Mouse (Mus musculus) stomach, postnatal 0 days (tissue): ENCODE measurements around the gene Gm12253. TPM values are rescaled to one million over a fixed set of nuclear protein-coding genes. Genes with fewer than 3 reads are reported as not detected.

Source experiments
- ATAC-seq: fragments of 200-750 bp; cut with Nextera tagmentation; 2 replicates; pipeline ENCODE4 v1.8.0; 2017; ENCODE audit not compliant: low FRiP score, low TSS enrichment
- DNase-seq: peaks from one replicate; pipeline ENCODE4 v3.0.0-alpha.2; 2016; ENCODE audit warnings: low spot score
- H3K27ac ChIP-seq: fragments of 300-500 bp; sonication (generic); replicated peaks from 2 replicates; pipeline ENCODE4 v1.5.1; 2014; ENCODE audit warnings: mild to moderate bottlenecking, control low read depth
- H3K27me3 ChIP-seq: fragments of 300-500 bp; sonication (generic); 2 replicates; pipeline ENCODE4 v1.6.1; 2014; ENCODE audit warnings: low read length; ENCODE audit not compliant: control insufficient read depth, insufficient read depth
- H3K36me3 ChIP-seq: fragments of 300-500 bp; sonication (generic); 2 replicates; pipeline ENCODE4 v1.6.1; 2014; ENCODE audit warnings: low read length, mixed read lengths; ENCODE audit not compliant: control insufficient read depth, insufficient read depth
- H3K4me1 ChIP-seq: fragments of 300-500 bp; sonication (generic); replicated peaks from 2 replicates; pipeline ENCODE4 v1.6.1; 2014; ENCODE audit warnings: antibody characterized with exemption; ENCODE audit not compliant: control insufficient read depth, insufficient read depth
- H3K4me2 ChIP-seq: fragments of 300-500 bp; sonication (generic); replicated peaks from 2 replicates; pipeline ENCODE4 v1.6.1; 2014; ENCODE audit warnings: low read depth, mild to moderate bottlenecking, control low read depth, moderate library complexity
- H3K4me3 ChIP-seq: fragments of 300-500 bp; sonication (generic); 2 replicates; pipeline ENCODE4 v1.5.1; 2014; ENCODE audit warnings: low read depth, low read length, control low read depth
- H3K9ac ChIP-seq: fragments of 300-500 bp; sonication (generic); 2 replicates; pipeline ENCODE4 v1.6.1; 2014; ENCODE audit warnings: mild to moderate bottlenecking, low read length, control low read depth, mixed read lengths
- H3K9me3 ChIP-seq: fragments of 300-500 bp; sonication (generic); 2 replicates; pipeline ENCODE4 v1.6.1; 2016; ENCODE audit warnings: low read length; ENCODE audit not compliant: control insufficient read depth
- CTCF ChIP-seq: IDR thresholded peaks from 2 replicates; pipeline ENCODE4 v1.5.1; 2016; ENCODE audit warnings: antibody characterized with exemption, low read depth, mild to moderate bottlenecking, moderate library complexity
- EP300 ChIP-seq: optimal IDR thresholded peaks from 2 replicates; pipeline ENCODE3; 2016; ENCODE audit warnings: antibody characterized with exemption
- WGBS: fragments of 180-500 bp; shearing (Covaris S2); extraction: QIAGEN DNeasy Blood & Tissue Kit; methylation state at CpG from one replicate; pipeline ENCODE4 v1.1.7; 2014; 5-methylcytosine and 5-hydroxymethylcytosine counted together
- polyA plus RNA-seq: library from polyadenylated mRNA; unstranded; fragments of >200 nt; fragmentation: Nextera tagmentation; extraction: Ambion mirVana; gene quantifications from 2 replicates; pipeline ENCODE4 v1.2.1, GENCODE M21; 2015

The Gm12253 gene
- polyA plus RNA-seq: not detected in 2 replicates

- Histone ChIP-seq H3K9me3 (no peaks in the 10 kb centered on the region), H3K36me3 (no peaks in the 10 kb centered on the region), H3K4me3 (no peak within 1 kb of the TSS), H3K27ac (no peak within 1 kb of the TSS), H3K27me3 (no peaks in the 10 kb centered on the region), H3K4me1 (no peaks in the 10 kb centered on the region), H3K4me2 (no peak within 1 kb of the TSS), H3K9ac (no peak within 1 kb of the TSS)
- no peak for ATAC-seq
- TF ChIP-seq CTCF (no peak), EP300 (no peak)
- DNase-seq: no peak
- WGBS: 82% methylated on average over 3 of the region's 3 CpGs
Observed at GRCm38 (mm10) chr11:58432259-58432658, at the start of gene Gm12253. Gene Gm12253 (plus strand): TSS chr11:58432559.

GRCm38 (mm10) chr11:58399985-58400645 lies 32.2 kb upstream of the Gm12253 start:
- Histone ChIP-seq H3K4me1 (no peaks in the 10 kb centered on the region), H3K9ac (no peak overlapping the region), H3K36me3 (no peaks in the 10 kb centered on the region), H3K4me3 (no peak overlapping the region), H3K27ac (no peak overlapping the region), H3K27me3 (no peaks in the 10 kb centered on the region), H3K9me3 (no peaks in the 10 kb centered on the region), H3K4me2 (no peak overlapping the region)
- WGBS: 61% methylated on average over 6 of the region's 6 CpGs
- no peak for ATAC-seq
- DNase-seq: no peak
- TF ChIP-seq CTCF (no peak), EP300 (no peak)

DNA sequence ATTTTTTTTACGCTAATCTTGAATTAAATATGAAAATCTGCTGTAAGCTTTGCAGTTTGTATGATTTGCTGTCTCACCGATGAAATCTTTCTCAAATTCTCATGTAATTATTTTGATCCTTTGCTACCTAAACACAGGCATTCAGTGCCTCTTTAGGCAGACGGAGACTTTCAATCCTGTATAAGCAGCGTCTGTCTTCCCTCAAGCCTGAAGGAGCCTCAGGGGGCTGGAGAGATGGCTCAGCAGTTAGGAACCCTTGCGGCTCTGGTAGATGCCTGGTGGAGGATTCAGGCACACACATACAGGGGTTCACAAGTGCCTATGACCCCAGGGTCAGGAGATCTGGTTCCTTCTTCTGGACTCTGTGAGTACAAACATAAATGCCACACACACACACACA lies 31.7 kb upstream of the Gm12253 start:
- TF ChIP-seq CTCF: no peak
- TF ChIP-seq EP300: no peak
- no peak overlapping the region for H3K4me2 ChIP-seq
- H3K9ac ChIP-seq: no peak overlapping the region
- no peaks in the 10 kb centered on the region for H3K9me3 ChIP-seq
- H3K4me3 ChIP-seq: no peak overlapping the region
- no peak for DNase-seq
- ATAC-seq: no peak
- no peaks in the 10 kb centered on the region for H3K36me3 ChIP-seq
- WGBS: 60% methylated on average over 5 of the region's 5 CpGs
- H3K27ac ChIP-seq: no peak overlapping the region
- H3K4me1 ChIP-seq: no peaks in the 10 kb centered on the region
- no peaks in the 10 kb centered on the region for H3K27me3 ChIP-seq

DNA sequence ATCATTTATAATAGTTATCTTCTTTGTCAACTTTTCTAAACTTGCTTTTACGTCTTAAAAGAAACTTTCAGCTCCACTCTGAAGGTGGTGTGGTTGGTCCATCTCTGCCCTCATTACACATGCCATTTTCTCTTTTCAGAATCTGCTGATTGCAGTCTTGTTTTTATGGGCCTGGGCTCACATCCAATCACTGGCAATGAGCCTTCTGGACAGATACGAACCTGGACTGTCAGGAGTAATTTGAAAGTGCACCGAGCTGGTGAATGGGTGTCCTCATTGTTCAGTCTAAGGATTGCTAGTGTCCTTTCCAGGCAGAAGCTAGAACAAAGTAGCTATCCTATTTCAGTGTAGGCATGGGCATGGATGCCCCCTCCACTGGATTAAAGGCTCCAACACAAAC lies 24.3 kb upstream of the Gm12253 start:
- ATAC-seq (no peak), DNase-seq (no peak)
- TF ChIP-seq CTCF (no peak), EP300 (no peak)
- Histone ChIP-seq H3K27ac (no peak overlapping the region), H3K4me1 (no peaks in the 10 kb centered on the region), H3K4me2 (no peak overlapping the region), H3K9ac (no peak overlapping the region), H3K4me3 (no peak overlapping the region), H3K27me3 (no peaks in the 10 kb centered on the region), H3K9me3 (no peaks in the 10 kb centered on the region), H3K36me3 (no peaks in the 10 kb centered on the region)
- 51% methylated on average over 3 of the region's 3 CpGs for WGBS

GRCm38 (mm10) chr11:58418336-58418735 lies 14.0 kb upstream of the Gm12253 start:
- WGBS: 29% methylated on average over 3 of the region's 3 CpGs
- TF ChIP-seq EP300 (no peak), CTCF (no peak)
- Histone ChIP-seq H3K4me2 (no peak overlapping the region), H3K36me3 (no peaks in the 10 kb centered on the region), H3K9ac (no peak overlapping the region), H3K9me3 (no peaks in the 10 kb centered on the region), H3K4me3 (no peak overlapping the region), H3K27ac (peak overlapping the region; percentile 41), H3K27me3 (no peaks in the 10 kb centered on the region), H3K4me1 (0 out of 2 replicates have a peak, but pooled peaks cover 3% of the 10 kb centered on the region)
- DNase-seq (no peak), ATAC-seq (peak; percentile 51; the same call in 1 of the 2 replicates)

GRCm38 (mm10) chr11:58420815-58421214 lies 11.5 kb upstream of the Gm12253 start, which contains the start of gene 1810065E05Rik:
Gene 1810065E05Rik (plus strand): TSS chr11:58421111.
- H3K27me3 ChIP-seq: no peaks in the 10 kb centered on the region
- DNase-seq (no peak), ATAC-seq (no peak)
- 0 out of 2 replicates have a peak, but pooled peaks cover 3% of the 10 kb centered on the region for H3K4me1 ChIP-seq
- no peaks in the 10 kb centered on the region for H3K9me3 ChIP-seq
- TF ChIP-seq EP300 (no peak), CTCF (no peak)
- no peak within 1 kb of the TSS for H3K27ac ChIP-seq
- WGBS: 24% methylated on average over 1 of the region's 1 CpGs
- no peaks in the 10 kb centered on the region for H3K36me3 ChIP-seq
- H3K9ac ChIP-seq: no peak within 1 kb of the TSS
- no peak within 1 kb of the TSS for H3K4me3 ChIP-seq
- H3K4me2 ChIP-seq: no peak within 1 kb of the TSS
